Mouse (Mus musculus): ENCODE measurements at regions not wholly inside any gene's neighbourhood (a gene's known extent, or its start where the extent isn't known, plus 50 kb on each side); places are given as distances from the start of the nearest gene placed in this dataset.

DNA sequence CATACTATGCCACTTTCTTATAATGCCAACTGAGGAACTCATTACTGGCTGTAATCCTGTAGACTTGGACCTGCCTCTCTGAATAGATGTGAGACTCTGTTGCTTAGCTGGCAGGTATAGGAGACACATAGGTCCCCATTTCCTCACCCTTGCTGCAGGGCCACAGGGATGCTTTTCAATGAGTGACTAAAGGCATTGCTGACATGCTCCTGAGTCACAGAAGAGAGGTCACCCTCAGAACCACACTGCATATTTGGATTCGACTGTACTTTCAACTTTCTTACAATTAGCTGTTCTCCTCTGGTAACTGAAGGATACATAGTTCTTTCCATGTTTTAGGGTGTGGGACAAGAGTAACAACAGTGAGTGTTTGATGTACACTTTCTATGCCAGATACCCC, 55.2 kb upstream of the Trabd2b start:
- TF ChIP-seq USF1 (IDR thresholded peaks at IDR 0.05; ENCODE audit: low read depth) (no peak), POLR2A (IDR thresholded peaks at IDR 0.05; ENCODE audit: insufficient read length, low read depth) (no peak)
